Mouse (Mus musculus) embryonic facial prominence, embryonic 14.5 days (tissue): ENCODE data around the gene Dhrs11. TPM values are rescaled to one million over a fixed set of nuclear protein-coding genes. Genes with fewer than 3 reads are reported as not detected.
"Not testable (repeated sequence)": the region's sequence is repeated elsewhere in the genome, so short reads cannot be mapped to it uniquely, and the experiment has no call there.

Source experiments
- ATAC-seq: fragments of 200-750 bp; cut with Nextera tagmentation; 2 replicates; pipeline ENCODE4 v1.8.0; 2017; ENCODE audit warnings: low read depth, moderate number of reproducible peaks, moderate TSS enrichment
- DNase-seq: peaks from one replicate; pipeline ENCODE4 v3.0.0-alpha.2; 2015; ENCODE audit warnings: low spot score
- H3K27ac ChIP-seq: fragments of 300-500 bp; sonication (generic); replicated peaks from 2 replicates; pipeline ENCODE4 v1.5.1; 2014; ENCODE audit warnings: low read depth, mild to moderate bottlenecking, low read length, moderate library complexity
- H3K27me3 ChIP-seq: fragments of 300-500 bp; sonication (generic); replicated peaks from 2 replicates; pipeline ENCODE4 v1.6.1; 2014; ENCODE audit warnings: low read length; ENCODE audit not compliant: control insufficient read depth, insufficient read depth
- H3K36me3 ChIP-seq: fragments of 300-500 bp; sonication (generic); 2 replicates; pipeline ENCODE4 v1.6.1; 2014; ENCODE audit warnings: low read length, mixed read lengths; ENCODE audit not compliant: control insufficient read depth, insufficient read depth
- H3K4me1 ChIP-seq: fragments of 300-500 bp; sonication (generic); 2 replicates; pipeline ENCODE4 v1.6.1; 2014; ENCODE audit warnings: antibody characterized with exemption, low read length; ENCODE audit not compliant: control insufficient read depth, insufficient read depth
- H3K4me2 ChIP-seq: fragments of 300-500 bp; sonication (generic); 2 replicates; pipeline ENCODE4 v1.6.1; 2014; ENCODE audit warnings: low read depth, mild to moderate bottlenecking, low read length, moderate library complexity, mixed read lengths
- H3K4me3 ChIP-seq: fragments of 300-500 bp; sonication (generic); 2 replicates; pipeline ENCODE4 v1.5.1; 2014; ENCODE audit warnings: low read depth, mild to moderate bottlenecking, low read length
- H3K9ac ChIP-seq: fragments of 300-500 bp; sonication (generic); 2 replicates; pipeline ENCODE4 v1.6.1; 2014; ENCODE audit warnings: low read depth, mild to moderate bottlenecking, low read length, moderate library complexity, mixed read lengths
- H3K9me3 ChIP-seq: fragments of 300-500 bp; sonication (generic); 2 replicates; pipeline ENCODE4 v1.6.1; 2016; ENCODE audit warnings: low read length; ENCODE audit not compliant: control insufficient read depth
- WGBS: fragments of 180-500 bp; shearing (Covaris S2); extraction: QIAGEN DNeasy Blood & Tissue Kit; methylation state at CpG from one replicate; pipeline ENCODE4 v1.1.7; 2014; 5-methylcytosine and 5-hydroxymethylcytosine counted together
- polyA plus RNA-seq: library from polyadenylated mRNA; unstranded; fragments of >200 nt; fragmentation: Nextera tagmentation; extraction: Ambion mirVana; gene quantifications from 2 replicates; pipeline ENCODE4 v1.2.1, GENCODE M21; 2014

Gene Dhrs11
- 13.7 and 15.7 TPM in 2 replicates for polyA plus RNA-seq

- H3K4me3 ChIP-seq: peak within 1 kb of the TSS; percentile 82
- H3K36me3 ChIP-seq: peaks cover 33% of the 10 kb centered on the region
- peak within 1 kb of the TSS; percentile 87 for H3K4me2 ChIP-seq
- DNase-seq (peak; percentile 94), ATAC-seq (peak; percentile 91)
- H3K9me3 ChIP-seq: no peaks in the 10 kb centered on the region
- H3K27ac ChIP-seq: peak within 1 kb of the TSS; percentile 81
- peak within 1 kb of the TSS; percentile 81 for H3K9ac ChIP-seq
- H3K27me3 ChIP-seq: no peaks in the 10 kb centered on the region
- peaks cover 11% of the 10 kb centered on the region for H3K4me1 ChIP-seq
- under 1% methylated on average over 53 of the region's 62 CpGs for WGBS
Measured at GRCm38 (mm10) chr11:84828516-84829399, at the start of gene Dhrs11. Gene Dhrs11 (minus strand): TSS chr11:84828994.

GRCm38 (mm10) chr11:84876020-84876419, 47.2 kb upstream of the Dhrs11 start:
- not testable (repeated sequence) for H3K4me2 ChIP-seq, H3K36me3 ChIP-seq, H3K4me3 ChIP-seq, DNase-seq, ATAC-seq, H3K4me1 ChIP-seq, H3K27ac ChIP-seq, H3K9me3 ChIP-seq, H3K27me3 ChIP-seq, H3K9ac ChIP-seq
- WGBS: no CpG with 5 or more reads among the region's 1 CpGs

- Histone ChIP-seq H3K9ac (no peak overlapping the region), H3K27ac (no peak overlapping the region), H3K4me2 (no peak overlapping the region), H3K4me3 (no peak overlapping the region), H3K27me3 (no peaks in the 10 kb centered on the region), H3K36me3 (0 out of 2 replicates have a peak, but pooled peaks cover 3% of the 10 kb centered on the region), H3K4me1 (peaks cover 4% of the 10 kb centered on the region; the same call in 1 of the 2 replicates), H3K9me3 (no peaks in the 10 kb centered on the region)
- no peak for DNase-seq
- 72% methylated on average over 1 of the region's 1 CpGs for WGBS
- ATAC-seq: no peak
Measured at GRCm38 (mm10) chr11:84873042-84873833, 44.4 kb upstream of the Dhrs11 start.

GRCm38 (mm10) chr11:84871548-84872069, 42.8 kb upstream of the Dhrs11 start:
- ATAC-seq (no peak), DNase-seq (no peak)
- Histone ChIP-seq H3K27me3 (no peaks in the 10 kb centered on the region), H3K4me3 (peak overlapping the region; percentile 84), H3K36me3 (peaks cover 6% of the 10 kb centered on the region; the same call in 1 of the 2 replicates), H3K9me3 (no peaks in the 10 kb centered on the region), H3K27ac (peak overlapping the region; percentile 99), H3K9ac (peak overlapping the region; percentile 95), H3K4me1 (peaks cover 11% of the 10 kb centered on the region), H3K4me2 (peak overlapping the region; percentile 67)
- 70% methylated on average over 4 of the region's 4 CpGs for WGBS

DNA sequence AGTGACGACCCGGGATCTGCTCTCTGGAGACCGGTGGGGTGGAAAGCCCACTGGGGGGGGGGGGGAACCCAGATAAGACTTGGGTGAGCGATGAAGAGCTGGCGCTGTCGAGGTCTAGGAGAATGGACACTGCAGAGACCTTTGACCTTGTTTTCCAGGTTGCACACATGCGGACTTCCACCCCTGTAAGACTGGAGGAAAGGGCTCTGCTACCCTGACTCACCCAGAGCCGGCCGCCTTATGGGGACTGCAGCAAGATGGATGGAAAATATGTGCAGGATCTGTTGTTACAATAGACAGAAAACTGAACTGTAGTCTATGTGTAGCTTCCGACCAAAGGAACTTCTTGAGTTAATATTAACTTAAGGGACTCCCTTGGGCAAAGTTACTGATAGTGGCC, 42.3 kb upstream of the Dhrs11 start:
- peak overlapping the region; percentile 95 for H3K9ac ChIP-seq
- ATAC-seq: peak; percentile 35
- H3K36me3 ChIP-seq: peaks cover 6% of the 10 kb centered on the region; the same call in 1 of the 2 replicates
- peak overlapping the region; percentile 67 for H3K4me2 ChIP-seq
- WGBS: 0% methylated on average over 10 of the region's 10 CpGs
- peak overlapping the region; percentile 99 for H3K27ac ChIP-seq
- peak overlapping the region; percentile 84 for H3K4me3 ChIP-seq
- no peaks in the 10 kb centered on the region for H3K9me3 ChIP-seq
- peak; percentile 50 for DNase-seq
- no peaks in the 10 kb centered on the region for H3K27me3 ChIP-seq
- H3K4me1 ChIP-seq: peaks cover 11% of the 10 kb centered on the region

GRCm38 (mm10) chr11:84870337-84871043, 41.7 kb upstream of the Dhrs11 start, which contains the start of gene Ggnbp2:
Gene Ggnbp2 (minus strand): TSS chr11:84870817.
- Histone ChIP-seq H3K4me3 (peak within 1 kb of the TSS; percentile 84), H3K9me3 (no peaks in the 10 kb centered on the region), H3K9ac (peak within 1 kb of the TSS; percentile 95), H3K4me2 (peak within 1 kb of the TSS; percentile 89), H3K27ac (peak within 1 kb of the TSS; percentile 99), H3K4me1 (peaks cover 11% of the 10 kb centered on the region), H3K27me3 (no peaks in the 10 kb centered on the region), H3K36me3 (peaks cover 6% of the 10 kb centered on the region; the same call in 1 of the 2 replicates)
- ATAC-seq (peak; percentile 90), DNase-seq (peak; percentile 96)
- WGBS: 0% methylated on average over 23 of the region's 62 CpGs

DNA sequence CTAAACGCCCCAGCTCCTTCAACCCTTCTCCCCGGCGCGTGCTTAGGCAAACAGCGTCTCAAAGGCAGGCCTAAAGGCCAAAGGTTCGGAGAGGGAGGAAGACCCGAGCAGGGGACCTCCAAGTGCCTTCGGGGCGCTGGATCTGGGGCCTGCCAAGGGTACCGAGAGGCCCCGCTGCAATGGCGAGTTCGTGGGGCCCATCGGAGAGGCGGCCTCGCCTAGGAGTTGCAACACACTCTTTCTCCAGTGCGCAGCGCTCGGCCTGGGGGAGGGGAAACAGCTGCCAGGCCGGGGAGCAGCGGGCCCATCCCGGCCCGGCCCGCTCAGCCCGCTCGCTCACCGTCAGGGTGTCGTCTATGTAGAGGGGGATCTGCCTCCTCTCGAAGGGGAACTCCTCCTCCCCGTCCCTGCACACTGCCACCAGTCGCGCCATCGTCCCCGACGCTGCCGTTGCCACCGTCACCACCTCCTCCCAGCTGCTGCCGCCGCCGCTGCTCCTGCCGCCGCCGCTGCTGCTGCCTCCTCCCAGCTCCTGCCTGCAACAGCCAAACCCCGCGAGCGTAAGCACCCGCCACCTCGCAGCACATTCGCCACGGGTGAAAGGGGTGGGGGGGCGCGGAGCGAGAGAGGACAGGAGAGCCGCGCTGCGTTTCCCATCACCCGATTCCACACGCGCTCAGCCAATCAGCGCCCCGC, 40.9 kb upstream of the Dhrs11 start:
- ATAC-seq: peak; percentile 88
- WGBS: 0% methylated on average over 19 of the region's 61 CpGs
- peak; percentile 98 for DNase-seq
- peaks cover 6% of the 10 kb centered on the region; the same call in 1 of the 2 replicates for H3K36me3 ChIP-seq
- peaks cover 11% of the 10 kb centered on the region for H3K4me1 ChIP-seq
- H3K9me3 ChIP-seq: no peaks in the 10 kb centered on the region
- peak overlapping the region; percentile 99 for H3K27ac ChIP-seq
- no peaks in the 10 kb centered on the region for H3K27me3 ChIP-seq
- H3K4me2 ChIP-seq: peak overlapping the region; percentile 89
- peak overlapping the region; percentile 84 for H3K4me3 ChIP-seq
- peak overlapping the region; percentile 95 for H3K9ac ChIP-seq
